ENCODE assay signal across 10 mouse cellular contexts in genomic region chr6:147099458-147100277, GRCm38 (mm10). TPM values are rescaled to one million over a fixed set of nuclear protein-coding genes. Genes with fewer than 3 reads are reported as not detected.
DNase-seq lines count a peak whose midpoint lies in the region; ATAC-seq lines count a peak whose summit lies in the region.
"Had no signal": no experiment of that assay in that cellular context is flagged by ENCODE, and none has a peak within 500 bp of the region (broad histone marks: within the 10 kb centered on the region; RNA-seq: fewer than 3 reads in every experiment).

No protein-coding gene starts in this region.

- no peaks in the 10 kb centered on the region for H3K27me3 ChIP-seq in embryonic facial prominence, embryonic 13.5 days
- no peaks in the 10 kb centered on the region for H3K27me3 ChIP-seq in embryonic facial prominence, embryonic 10.5 days (replicated peaks; ENCODE audit: low read depth, poor library complexity, severe bottlenecking)

- ATAC-seq in embryonic facial prominence, embryonic 13.5 days (ENCODE audit: insufficient number of reproducible peaks, insufficient read depth, low FRiP score, low TSS enrichment, low read depth): no peak
- peak; percentile 85 for ATAC-seq in CD4-positive, CD25-positive, alpha-beta regulatory T cell, adult 4 months
- ATAC-seq: hindbrain, postnatal 0 days had no signal

- H3K4me2 ChIP-seq in embryonic facial prominence, embryonic 13.5 days: no peak overlapping the region

- no peak for DNase-seq in embryonic facial prominence, embryonic 10.5 days (ENCODE audit: low spot score)
- DNase-seq in kidney, adult 18-20 months: peak; percentile 34
- peak; percentile 82 for DNase-seq in naive thymus-derived CD4-positive, alpha-beta T cell, adult 2 months (ENCODE audit: low read depth)
- no peak for DNase-seq in cerebellum, postnatal 4 days (ENCODE audit: low spot score in 2 of 2)
- no peak for DNase-seq in layer of hippocampus, adult 9-10 months (ENCODE audit: low spot score)
- DNase-seq in gastrocnemius, postnatal 25 days: no peak
- DNase-seq: adrenal gland, adult 2 months had no signal

- H3K4me3 ChIP-seq in embryonic facial prominence, embryonic 13.5 days: no peak overlapping the region
- no peak overlapping the region for H3K4me3 ChIP-seq in embryonic facial prominence, embryonic 10.5 days

- H3K9ac ChIP-seq in embryonic facial prominence, embryonic 13.5 days: 0 out of 2 replicates have a peak overlapping the region, but pooled peaks have one; percentile 27

- WGBS in embryonic facial prominence, embryonic 13.5 days: 72% methylated on average over 19 of the region's 19 CpGs
- 81% methylated on average over 19 of the region's 19 CpGs for WGBS in embryonic facial prominence, embryonic 10.5 days

- no peaks in the 10 kb centered on the region for H3K9me3 ChIP-seq in embryonic facial prominence, embryonic 13.5 days
- H3K9me3 ChIP-seq in embryonic facial prominence, embryonic 10.5 days: no peaks in the 10 kb centered on the region

- peaks cover 26% of the 10 kb centered on the region for H3K4me1 ChIP-seq in embryonic facial prominence, embryonic 13.5 days
- H3K4me1 ChIP-seq in embryonic facial prominence, embryonic 10.5 days: peaks cover 25% of the 10 kb centered on the region

- H3K36me3 ChIP-seq in embryonic facial prominence, embryonic 13.5 days: peaks cover 33% of the 10 kb centered on the region
- peaks cover 51% of the 10 kb centered on the region for H3K36me3 ChIP-seq in embryonic facial prominence, embryonic 10.5 days (replicated peaks)

- no peak overlapping the region for H3K27ac ChIP-seq in embryonic facial prominence, embryonic 13.5 days
- H3K27ac ChIP-seq in embryonic facial prominence, embryonic 10.5 days (replicated peaks): no peak overlapping the region
- H3K27ac ChIP-seq: hindbrain, postnatal 0 days had no signal

RNA-seq across cellular contexts. Expression of gene Klhl42, which starts 8.5 kb away (rescaled TPM):
- 9.2 and 10.5 TPM in 2 replicates for polyA plus RNA-seq in embryonic facial prominence, embryonic 13.5 days (2015; fragmentation: Nextera tagmentation; extraction: Ambion mirVana)
- 6.5 and 6.8 TPM in 2 replicates for polyA plus RNA-seq in embryonic facial prominence, embryonic 10.5 days (2016; fragmentation: Nextera tagmentation; extraction: Ambion mirVana)
- polyA plus RNA-seq in CD4-positive, CD25-positive, alpha-beta regulatory T cell, adult 4 months (2017; shearing (Covaris generic)): 1 to 10 TPM; 4.2 to 4.6 TPM
- total RNA-seq in gastrocnemius, postnatal 25 days (2021): 1 to 10 TPM; 2.3 to 2.4 TPM

RNA-seq across cellular contexts. Expression of gene Mansc4, which starts 12.8 kb away (rescaled TPM):
- 4.6 and 6.1 TPM in 2 replicates for polyA plus RNA-seq in embryonic facial prominence, embryonic 13.5 days (2015; fragmentation: Nextera tagmentation; extraction: Ambion mirVana)
- 0.62 and 2.0 TPM in 2 replicates for polyA plus RNA-seq in embryonic facial prominence, embryonic 10.5 days (2016; fragmentation: Nextera tagmentation; extraction: Ambion mirVana)
- polyA plus RNA-seq in CD4-positive, CD25-positive, alpha-beta regulatory T cell, adult 4 months (2017; shearing (Covaris generic)): 1 to 10 TPM; 1.4 to 1.6 TPM
- not detected for total RNA-seq in gastrocnemius, postnatal 25 days (2021)
- total RNA-seq: adrenal gland, adult 2 months had no signal

RNA-seq across cellular contexts. Expression of gene Mrps35, which starts 57.1 kb away (rescaled TPM):
- 102 and 106 TPM in 2 replicates for polyA plus RNA-seq in embryonic facial prominence, embryonic 13.5 days (2015; fragmentation: Nextera tagmentation; extraction: Ambion mirVana)
- polyA plus RNA-seq in embryonic facial prominence, embryonic 10.5 days (2016; fragmentation: Nextera tagmentation; extraction: Ambion mirVana): 109 and 122 TPM in 2 replicates
- polyA plus RNA-seq in CD4-positive, CD25-positive, alpha-beta regulatory T cell, adult 4 months (2017; shearing (Covaris generic)): 10 to 100 TPM; 70.2 to 75.6 TPM
- total RNA-seq in gastrocnemius, postnatal 25 days (2021): 10 to 100 TPM; 51.7 to 59.4 TPM

Comparison
In these comparisons a context has a peak if more than half of its experiments do, and no peak if none do; other contexts are left out.
1. DNase-seq: peak in kidney, adult 18-20 months (single experiment) and naive thymus-derived CD4-positive, alpha-beta T cell, adult 2 months (single experiment); none in embryonic facial prominence, embryonic 10.5 days (single experiment), cerebellum, postnatal 4 days (0 of 2), layer of hippocampus, adult 9-10 months (single experiment) and gastrocnemius, postnatal 25 days (single experiment).